Mouse (Mus musculus) bone marrow macrophage, adult 2 months (primary cell): ENCODE results near the gene Scgb2b27. TPM values are rescaled to one million over a fixed set of nuclear protein-coding genes. Genes with fewer than 3 reads are reported as not detected.
"Not testable (repeated sequence)": the region's sequence is repeated elsewhere in the genome, so short reads cannot be mapped to it uniquely, and the experiment has no call there.

Experiments
- H3K27ac ChIP-seq: 2 replicates; pipeline ENCODE4 v1.5.1; 2012; ENCODE audit warnings: low read depth, low read length; ENCODE audit not compliant: insufficient read depth
- H3K4me1 ChIP-seq: 2 replicates; pipeline ENCODE4 v1.6.1; 2012; ENCODE audit warnings: low read length; ENCODE audit not compliant: control insufficient read depth, insufficient read depth
- H3K4me3 ChIP-seq: 2 replicates; pipeline ENCODE4 v1.5.1; 2012; ENCODE audit warnings: mild to moderate bottlenecking, low read length, moderate library complexity; ENCODE audit not compliant: insufficient read depth
- CTCF ChIP-seq: IDR thresholded peaks from 2 replicates; pipeline ENCODE4 v1.5.1; 2012; ENCODE audit warnings: low read depth, mild to moderate bottlenecking, low read length, moderate library complexity
- POLR2A ChIP-seq: IDR thresholded peaks from 2 replicates; pipeline ENCODE4 v1.6.1; 2012; ENCODE audit warnings: mild to moderate bottlenecking, low read depth, low read length, borderline replicate concordance
- polyA plus RNA-seq: library from polyadenylated mRNA; stranded (reverse); fragments of >200 nt; gene quantifications from 2 replicates; pipeline ENCODE4 v1.2.4, GENCODE M21; 2012; ENCODE audit not compliant: missing spikeins, insufficient read depth, insufficient read length

Scgb2b27 gene
- not detected in 2 replicates for polyA plus RNA-seq

GRCm38 (mm10) chr7:34013842-34014241 is at the start of gene Scgb2b27:
Gene Scgb2b27 (minus strand): TSS chr7:34013942.
- TF ChIP-seq POLR2A (no peak), CTCF (no peak)

DNA sequence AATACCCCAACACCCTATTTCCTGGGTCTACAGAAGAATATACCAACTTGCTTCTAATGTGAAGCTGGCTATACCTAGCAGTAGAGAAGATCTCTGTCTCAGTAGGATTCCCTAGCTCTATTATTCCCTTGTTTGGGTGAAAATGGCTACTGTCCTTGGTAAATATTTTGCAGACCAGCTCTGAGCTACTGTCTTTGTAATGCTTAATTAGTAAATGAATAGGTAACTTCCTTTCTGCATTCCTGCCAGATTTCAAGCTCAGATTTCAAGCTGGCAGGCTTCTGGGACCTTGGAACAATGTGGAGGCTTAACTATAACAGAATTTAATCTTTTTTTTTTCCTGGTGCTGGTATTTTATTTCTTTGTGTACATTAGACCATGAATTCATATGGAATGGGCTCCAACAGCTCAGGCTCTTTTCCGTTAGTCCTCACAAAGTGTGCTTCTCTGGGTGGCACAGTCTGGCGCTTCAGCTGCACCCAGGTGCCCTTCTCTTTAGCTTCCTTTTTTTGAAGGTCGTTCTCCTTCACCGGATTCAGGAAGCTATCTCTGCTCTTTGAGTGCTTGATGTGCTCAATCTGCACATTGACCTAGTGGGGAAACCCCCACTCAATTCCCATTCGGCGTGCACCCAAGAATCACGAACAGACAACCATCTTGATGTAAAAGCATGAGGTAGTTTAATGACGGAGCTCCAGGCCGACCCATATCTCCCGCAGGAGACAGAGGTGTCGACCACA is 22.5 kb upstream of the Scgb2b27 start:
- not testable (repeated sequence) for H3K27ac ChIP-seq, H3K4me1 ChIP-seq

More at GRCm38 (mm10) chr7:34013842-34014241, at the start of gene Scgb2b27:
- H3K27ac ChIP-seq = no peak within 1 kb of the TSS
- H3K4me3 ChIP-seq = no peak within 1 kb of the TSS
- H3K4me1 ChIP-seq = no peaks in the 10 kb centered on the region

GRCm38 (mm10) chr7:34034579-34034978 is 20.8 kb upstream of the Scgb2b27 start:
- not testable (repeated sequence) for H3K4me1 ChIP-seq, H3K4me3 ChIP-seq, H3K27ac ChIP-seq

More for the DNA sequence above, 22.5 kb upstream of the Scgb2b27 start:
- not testable (repeated sequence) for H3K4me3 ChIP-seq

GRCm38 (mm10) chr7:34030026-34030425 is 16.3 kb upstream of the Scgb2b27 start:
- Histone ChIP-seq H3K4me3 (no peak overlapping the region), H3K4me1 (no peaks in the 10 kb centered on the region)
- TF ChIP-seq CTCF (no peak), POLR2A (no peak)

DNA sequence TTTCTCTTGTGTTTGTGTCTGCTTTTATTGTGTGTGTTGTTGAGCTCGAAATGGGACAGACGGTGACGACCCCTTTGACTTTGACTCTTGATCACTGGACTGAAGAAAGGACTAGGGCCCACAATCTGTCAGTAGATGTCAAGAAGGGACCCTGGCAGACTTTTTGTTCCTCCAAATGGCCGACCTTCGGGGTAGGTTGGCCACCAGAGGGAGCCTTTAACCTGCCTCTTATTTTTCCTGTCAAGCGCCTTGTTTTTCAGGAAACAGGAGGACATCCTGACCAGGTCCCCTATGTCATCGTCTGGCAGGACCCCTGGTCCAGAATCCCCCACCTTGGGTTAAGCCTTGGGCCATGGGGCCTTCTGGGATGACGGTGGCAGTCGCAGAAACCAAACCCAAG is 13.5 kb upstream of the Scgb2b27 start:
- H3K4me1 ChIP-seq, H3K4me3 ChIP-seq, H3K27ac ChIP-seq: not testable (repeated sequence)

More at GRCm38 (mm10) chr7:34030026-34030425, 16.3 kb upstream of the Scgb2b27 start:
- no peak overlapping the region for H3K27ac ChIP-seq

DNA sequence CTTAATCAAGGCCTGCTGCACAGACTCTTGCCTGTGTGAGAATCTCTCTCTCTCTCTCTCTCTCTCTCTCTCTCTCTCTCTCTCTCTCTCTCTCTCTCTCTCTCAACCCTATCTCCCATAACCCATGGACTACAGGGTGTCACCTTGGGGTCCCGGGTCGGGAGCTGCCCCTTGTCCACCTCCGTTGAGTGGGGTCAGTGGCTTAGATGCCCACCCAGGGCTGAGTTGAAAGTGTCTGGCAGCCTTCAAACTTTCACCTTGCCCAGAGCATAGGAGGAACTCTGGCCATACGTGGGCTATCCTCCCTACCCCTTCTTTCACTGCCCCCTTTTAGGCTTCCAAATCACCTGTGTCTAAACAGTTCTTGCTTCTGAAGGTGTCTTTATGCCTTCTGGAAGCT is 11.9 kb upstream of the Scgb2b27 start:
- no peak overlapping the region for H3K4me3 ChIP-seq
- no peaks in the 10 kb centered on the region for H3K4me1 ChIP-seq
- TF ChIP-seq CTCF (no peak), POLR2A (no peak)
- no peak overlapping the region for H3K27ac ChIP-seq

DNA sequence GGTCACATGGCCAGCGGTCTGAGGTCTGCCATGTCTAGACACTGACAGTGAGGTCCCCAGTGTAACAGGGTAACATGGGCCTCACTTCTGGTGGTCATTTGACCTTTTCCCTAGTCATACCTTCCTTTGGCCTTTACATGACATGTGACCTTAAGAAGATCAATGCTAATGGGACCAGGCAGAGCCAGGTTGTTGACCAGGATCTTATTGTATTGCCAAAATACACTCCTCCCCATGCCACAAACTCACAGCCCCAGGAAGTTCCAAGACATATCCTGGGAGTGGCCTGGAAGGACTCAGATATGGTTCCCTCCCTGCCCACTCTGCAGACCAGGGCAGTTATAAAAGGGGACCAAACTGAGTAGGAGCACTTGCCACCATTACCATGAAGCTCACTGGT is 7.4 kb upstream of the Scgb2b27 start, which contains the start of gene Scgb1b27:
Gene Scgb1b27 (plus strand): TSS at position 301 of the 400 bp plus-strand sequence.
- H3K4me1 ChIP-seq, H3K27ac ChIP-seq, H3K4me3 ChIP-seq: not testable (repeated sequence)

- H3K4me3 ChIP-seq, H3K4me1 ChIP-seq, H3K27ac ChIP-seq: not testable (repeated sequence)
Observed at GRCm38 (mm10) chr7:33982281-33982680, 31.5 kb downstream of the Scgb2b27 start.

Other genes starting within 250 kb of the Scgb2b27 start
- gene Scgb2b26, start 68.9 kb downstream of the Scgb2b27 start, polyA plus RNA-seq = not detected in 2 replicates
- gene Scgb1b27, start 7.5 kb upstream of the Scgb2b27 start, polyA plus RNA-seq = not detected in 2 replicates
- gene Scgb1b30, start 81.5 kb upstream of the Scgb2b27 start, polyA plus RNA-seq = not detected in 2 replicates
- gene Wtip, start 119.3 kb upstream of the Scgb2b27 start, polyA plus RNA-seq = 3.6 and 4.4 TPM in 2 replicates
- 63.1 and 63.8 TPM in 2 replicates for gene Uba2, start 155.7 kb upstream of the Scgb2b27 start, polyA plus RNA-seq
- gene Pdcd2l, start 182.7 kb upstream of the Scgb2b27 start, polyA plus RNA-seq = 24.5 and 29.4 TPM in 2 replicates
- 630 and 641 TPM in 2 replicates for gene Gpi1, start 216.4 kb upstream of the Scgb2b27 start, polyA plus RNA-seq
- gene Gm6096, start 237.1 kb upstream of the Scgb2b27 start, polyA plus RNA-seq = not detected in 2 replicates